8 mouse cellular contexts compared by ENCODE assay signal in genomic region chr4:148288055-148288549, GRCm38 (mm10). TPM values are rescaled to one million over a fixed set of nuclear protein-coding genes. Genes with fewer than 3 reads are reported as not detected.
A peak's percentile ranks its signal among the peaks of the same experiment; 100 is the strongest.
DNase-seq lines count a peak whose midpoint lies in the region; ATAC-seq lines count a peak whose summit lies in the region.

No protein-coding gene starts in this region.

- H3K27me3 ChIP-seq in embryonic facial prominence, embryonic 15.5 days = peaks cover 52% of the 10 kb centered on the region
- H3K27me3 ChIP-seq in midbrain, embryonic 10.5 days (ENCODE audit: low read depth, poor library complexity, severe bottlenecking) = peaks cover 58% of the 10 kb centered on the region

- no peaks in the 10 kb centered on the region for H3K36me3 ChIP-seq in embryonic facial prominence, embryonic 15.5 days
- H3K36me3 ChIP-seq in midbrain, embryonic 10.5 days = no peaks in the 10 kb centered on the region

- H3K27ac ChIP-seq in embryonic facial prominence, embryonic 15.5 days (replicated peaks) = no peak overlapping the region
- H3K27ac ChIP-seq in midbrain, embryonic 10.5 days (replicated peaks) = peak overlapping the region; percentile 87

- peaks cover 16% of the 10 kb centered on the region for H3K4me1 ChIP-seq in embryonic facial prominence, embryonic 15.5 days
- peaks cover 63% of the 10 kb centered on the region for H3K4me1 ChIP-seq in midbrain, embryonic 10.5 days

- intact Hi-C loops in left cerebral cortex, postnatal 4 days (cut with DNase I) = loop anchor here (5.0 kb wide), 1 partner anchor 149 kb away; no protein-coding TSS in a partner anchor

- H3K9ac ChIP-seq in embryonic facial prominence, embryonic 15.5 days = no peak overlapping the region

- no peak for ATAC-seq in CD4-positive, CD25-positive, alpha-beta regulatory T cell, adult 4 months
- ATAC-seq in embryonic facial prominence, embryonic 15.5 days (ENCODE audit: insufficient number of reproducible peaks, low FRiP score, low TSS enrichment, low read depth) = no peak; the same call in 1 of the 2 replicates

- H3K4me2 ChIP-seq in embryonic facial prominence, embryonic 15.5 days (replicated peaks) = peak overlapping the region; percentile 75

- H3K4me3 ChIP-seq in embryonic facial prominence, embryonic 15.5 days (replicated peaks) = peak overlapping the region; percentile 37
- H3K4me3 ChIP-seq in midbrain, embryonic 10.5 days = peak overlapping the region; percentile 70

- peak; percentile 56 for DNase-seq in CD4-positive, CD25-positive, alpha-beta regulatory T cell, adult 2 months (ENCODE audit: low read depth, low spot score)
- DNase-seq in heart, adult 8-10 months (ENCODE audit: low spot score) = peak; percentile 63
- peak; percentile 68 for DNase-seq in kidney, adult 18-20 months
- peak; percentile 97 for DNase-seq in left cerebral cortex, postnatal 4 days
- peak; percentile 93 for DNase-seq in midbrain, embryonic 10.5 days (ENCODE audit: low spot score)
- peak; percentile 18 to 69 for DNase-seq in spleen, postnatal 10 days (ENCODE audit: low spot score in 2 of 2)

- H3K9me3 ChIP-seq in embryonic facial prominence, embryonic 15.5 days (replicated peaks) = no peaks in the 10 kb centered on the region
- H3K9me3 ChIP-seq in midbrain, embryonic 10.5 days (replicated peaks) = no peaks in the 10 kb centered on the region

- WGBS in embryonic facial prominence, embryonic 15.5 days = 3% methylated on average over 32 of the region's 32 CpGs
- 2% methylated on average over 32 of the region's 32 CpGs for WGBS in midbrain, embryonic 10.5 days

RNA-seq across cellular contexts. Expression of gene Disp3, which starts 0.3 kb away (rescaled TPM):
- not detected for polyA plus RNA-seq in CD4-positive, CD25-positive, alpha-beta regulatory T cell, adult 4 months (2017; shearing (Covaris generic))
- polyA plus RNA-seq in embryonic facial prominence, embryonic 15.5 days (2015; fragmentation: Nextera tagmentation; extraction: Ambion mirVana) = 0.16 and 0.40 TPM in 2 replicates
- under 1 TPM in 1 of 4 experiments, not detected in 3; 0.06 TPM for total RNA-seq in heart, adult 8-10 months (2022)
- total RNA-seq in left cerebral cortex, postnatal 4 days (2021) = 10 to 100 TPM; 12.9 to 18.3 TPM
- polyA plus RNA-seq in midbrain, embryonic 10.5 days (2016; fragmentation: Nextera tagmentation; extraction: Ambion mirVana) = 3.2 and 3.7 TPM in 2 replicates

Comparison
In these comparisons a context has a peak if more than half of its experiments do, and no peak if none do; other contexts are left out.
1. DNase-seq: peak in every context shown above with its lines; median percentile 97 in left cerebral cortex, postnatal 4 days; 93 in midbrain, embryonic 10.5 days; 68 in kidney, adult 18-20 months; 63 in heart, adult 8-10 months; 56 in CD4-positive, CD25-positive, alpha-beta regulatory T cell, adult 2 months; 44 in spleen, postnatal 10 days.